ENCODE assay signal across 8 mouse cellular contexts in genomic region chr2:166142561-166143112, GRCm38 (mm10). TPM values are rescaled to one million over a fixed set of nuclear protein-coding genes. Genes with fewer than 3 reads are reported as not detected.
DNase-seq lines count a peak whose midpoint lies in the region; ATAC-seq lines count a peak whose summit lies in the region.
"Had no signal": no experiment of that assay in that cellular context is flagged by ENCODE, and none has a peak within 500 bp of the region (broad histone marks: within the 10 kb centered on the region; RNA-seq: fewer than 3 reads in every experiment).

No protein-coding gene starts in this region.

- H3K4me1 ChIP-seq in forebrain, embryonic 15.5 days = peaks cover 10% of the 10 kb centered on the region
- H3K4me1 ChIP-seq in intestine, embryonic 14.5 days (replicated peaks; ENCODE audit: control insufficient read depth, insufficient read depth, low read length) = peaks cover 33% of the 10 kb centered on the region
- H3K4me1 ChIP-seq in limb, embryonic 12.5 days (replicated peaks) = peaks cover 70% of the 10 kb centered on the region

- no peak overlapping the region for H3K4me3 ChIP-seq in forebrain, embryonic 15.5 days
- H3K4me3 ChIP-seq in intestine, embryonic 14.5 days (ENCODE audit: low read depth, low read length) = no peak overlapping the region
- no peak overlapping the region for H3K4me3 ChIP-seq in limb, embryonic 12.5 days (replicated peaks)
- H3K4me3 ChIP-seq: erythroblast, embryonic 14.5 days had no signal

- ATAC-seq in forebrain, embryonic 15.5 days (replicated peaks) = 0 out of 2 replicates have a peak, but pooled peaks have one; percentile 32
- ATAC-seq in intestine, embryonic 14.5 days (replicated peaks; ENCODE audit: low FRiP score, low TSS enrichment, low read depth) = 0 out of 2 replicates have a peak, but pooled peaks have one; percentile 30
- peak; percentile 55 for ATAC-seq in limb, embryonic 12.5 days (ENCODE audit: insufficient number of reproducible peaks, insufficient read depth, low FRiP score, low TSS enrichment, low read depth)

- no peaks in the 10 kb centered on the region for H3K27me3 ChIP-seq in forebrain, embryonic 15.5 days
- H3K27me3 ChIP-seq in intestine, embryonic 14.5 days (replicated peaks; ENCODE audit: control insufficient read depth, insufficient read depth, low read length) = no peaks in the 10 kb centered on the region
- no peaks in the 10 kb centered on the region for H3K27me3 ChIP-seq in limb, embryonic 12.5 days

- no peaks in the 10 kb centered on the region for H3K9me3 ChIP-seq in forebrain, embryonic 15.5 days
- no peaks in the 10 kb centered on the region for H3K9me3 ChIP-seq in intestine, embryonic 14.5 days (ENCODE audit: control insufficient read depth, low read length)
- H3K9me3 ChIP-seq in limb, embryonic 12.5 days = no peaks in the 10 kb centered on the region

- no peaks in the 10 kb centered on the region for H3K36me3 ChIP-seq in forebrain, embryonic 15.5 days
- peaks cover 13% of the 10 kb centered on the region; the same call in 1 of the 2 replicates for H3K36me3 ChIP-seq in intestine, embryonic 14.5 days (ENCODE audit: control insufficient read depth, insufficient read depth, low read length)
- peaks cover 55% of the 10 kb centered on the region for H3K36me3 ChIP-seq in limb, embryonic 12.5 days

- H3K9ac ChIP-seq in forebrain, embryonic 15.5 days (replicated peaks) = no peak overlapping the region
- no peak overlapping the region for H3K9ac ChIP-seq in intestine, embryonic 14.5 days (ENCODE audit: low read length)
- H3K9ac ChIP-seq in limb, embryonic 12.5 days (replicated peaks) = peak overlapping the region; percentile 28; the same call in 1 of the 2 replicates

- H3K27ac ChIP-seq in forebrain, embryonic 15.5 days (replicated peaks) = peak overlapping the region; percentile 47; the same call in 1 of the 2 replicates
- peak overlapping the region; percentile 59; the same call in 1 of the 2 replicates for H3K27ac ChIP-seq in intestine, embryonic 14.5 days (ENCODE audit: low read depth)
- H3K27ac ChIP-seq in limb, embryonic 12.5 days = peak overlapping the region; percentile 95

- peak; percentile 68 for DNase-seq in right cerebral cortex, postnatal 10 days (ENCODE audit: low spot score in 2 of 2)
- no peak for DNase-seq in right cerebral cortex, postnatal 4 days
- DNase-seq in intestine, embryonic 14.5 days (ENCODE audit: low spot score) = no peak
- DNase-seq in testis, postnatal 14 days (ENCODE audit: low spot score) = peak; percentile 75
- no peak for DNase-seq in ovary, postnatal 10 days (ENCODE audit: low spot score)

- 43% methylated on average over 19 of the region's 19 CpGs for WGBS in forebrain, embryonic 15.5 days
- 52% methylated on average over 19 of the region's 19 CpGs for WGBS in intestine, embryonic 14.5 days
- WGBS in limb, embryonic 12.5 days = 13% methylated on average over 19 of the region's 19 CpGs

- no peak overlapping the region for H3K4me2 ChIP-seq in forebrain, embryonic 15.5 days (replicated peaks)
- H3K4me2 ChIP-seq in intestine, embryonic 14.5 days (ENCODE audit: low read length) = 0 out of 2 replicates have a peak overlapping the region, but pooled peaks have one; percentile 3
- H3K4me2 ChIP-seq in limb, embryonic 12.5 days = peak overlapping the region; percentile 42

RNA-seq across cellular contexts. Expression of gene Sulf2, which starts 12.8 kb away (rescaled TPM):
- polyA plus RNA-seq in forebrain, embryonic 15.5 days (2015; fragmentation: Nextera tagmentation; extraction: Ambion mirVana) = 30.3 and 36.0 TPM in 2 replicates
- 134 TPM in 2 replicates for polyA plus RNA-seq in intestine, embryonic 14.5 days (2014; fragmentation: Nextera tagmentation; extraction: Ambion mirVana)
- 176 and 187 TPM in 2 replicates for polyA plus RNA-seq in limb, embryonic 12.5 days (2016; fragmentation: Nextera tagmentation; extraction: Ambion mirVana)

Comparison
In these comparisons a context has a peak if more than half of its experiments do, and no peak if none do; other contexts are left out.
1. DNase-seq: peak in right cerebral cortex, postnatal 10 days (2 of 2) and testis, postnatal 14 days (single experiment); none in right cerebral cortex, postnatal 4 days (single experiment), intestine, embryonic 14.5 days (single experiment) and ovary, postnatal 10 days (single experiment).
2. Peak in every context shown above with its lines, with median percentiles within 50 percentile points of each other: ATAC-seq and H3K27ac ChIP-seq.